Mouse (Mus musculus) embryonic fibroblast, embryonic 13.5 days (primary cell): ENCODE measurements around the gene Urad.

Experiments used
- CTCF ChIP-seq: IDR thresholded peaks from 2 replicates; pipeline ENCODE4 v1.5.1; 2011; ENCODE audit warnings: mild to moderate bottlenecking, control low read depth, low read length, moderate library complexity, borderline replicate concordance; ENCODE audit not compliant: insufficient read depth
- POLR2A ChIP-seq: IDR thresholded peaks from 2 replicates; pipeline ENCODE4 v1.6.1; 2011; ENCODE audit warnings: low read depth, mild to moderate bottlenecking, control low read depth, low read length, moderate library complexity

GRCm38 (mm10) chr5:147317321-147317720 is 4.9 kb downstream of the Urad start:
- TF ChIP-seq POLR2A (no peak), CTCF (no peak)
